Mouse (Mus musculus) frontal cortex, adult (tissue): ENCODE data around the gene Gart.

Experiments
- ATAC-seq: cut with Nextera tagmentation; 2 replicates; pipeline ENCODE4 v1.9.2; 2017; ENCODE audit warnings: mild to moderate bottlenecking, moderate library complexity, mixed read lengths; ENCODE audit not compliant: low TSS enrichment

The Gart gene

DNA sequence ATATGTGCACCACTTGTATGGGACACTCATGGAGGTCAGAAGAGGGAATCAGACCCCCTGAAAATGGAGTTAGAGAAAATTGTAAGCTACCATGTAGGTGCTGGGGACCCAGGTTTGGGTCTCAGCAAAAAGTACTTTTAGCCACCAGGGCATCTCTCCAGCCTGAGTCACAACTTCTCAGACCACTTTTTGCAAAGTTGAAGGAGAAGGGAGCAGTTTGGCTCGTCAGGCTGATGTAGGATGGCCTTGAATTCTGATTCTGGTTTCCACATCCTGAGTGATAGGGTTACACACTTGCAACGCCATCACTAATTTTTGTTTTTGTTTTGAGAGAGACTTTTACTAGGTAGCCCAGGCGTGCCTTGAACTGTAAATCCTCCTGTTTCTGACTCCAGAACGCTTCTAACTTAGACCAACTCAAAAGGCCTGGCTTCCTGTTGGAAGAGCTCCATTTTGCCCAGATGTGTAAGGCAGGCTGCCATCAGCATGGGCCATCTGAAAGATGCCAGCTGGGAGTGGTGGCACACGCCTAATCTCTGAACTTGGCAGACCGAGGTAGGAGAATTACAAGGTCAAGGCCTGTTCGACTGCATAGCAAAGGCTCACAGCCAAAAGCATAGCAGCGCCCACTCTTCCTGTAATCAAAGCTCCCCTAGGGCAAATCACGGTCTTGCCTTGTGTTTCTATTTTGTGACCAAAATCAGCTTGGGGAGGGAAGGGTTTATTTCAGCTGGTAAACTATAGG is 37.1 kb downstream of the Gart start:
- ATAC-seq = no peak

- no peak for ATAC-seq
Observed at GRCm38 (mm10) chr16:91606958-91607357, 39.8 kb downstream of the Gart start.

DNA sequence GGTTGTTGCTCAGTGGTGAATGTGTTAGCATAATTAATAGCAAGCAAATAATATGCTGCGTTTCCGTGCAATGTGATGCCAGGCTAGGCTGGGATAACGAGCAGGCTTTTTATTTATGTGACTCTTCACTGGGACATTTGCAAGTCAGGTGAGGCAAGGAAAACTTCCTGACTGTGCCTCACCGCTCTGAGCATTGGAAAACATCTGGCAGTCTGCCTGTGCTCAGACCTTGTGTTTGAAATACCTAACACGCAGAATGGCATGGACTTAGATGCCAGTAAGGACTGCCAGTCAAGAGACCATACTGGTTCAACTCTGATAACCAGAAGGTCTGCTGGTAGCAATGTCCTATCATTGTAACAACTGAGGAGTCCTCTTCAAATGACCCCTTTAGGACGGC is 41.6 kb downstream of the Gart start:
- no peak for ATAC-seq

GRCm38 (mm10) chr16:91601693-91602092 is 45.1 kb downstream of the Gart start:
- ATAC-seq = no peak

DNA sequence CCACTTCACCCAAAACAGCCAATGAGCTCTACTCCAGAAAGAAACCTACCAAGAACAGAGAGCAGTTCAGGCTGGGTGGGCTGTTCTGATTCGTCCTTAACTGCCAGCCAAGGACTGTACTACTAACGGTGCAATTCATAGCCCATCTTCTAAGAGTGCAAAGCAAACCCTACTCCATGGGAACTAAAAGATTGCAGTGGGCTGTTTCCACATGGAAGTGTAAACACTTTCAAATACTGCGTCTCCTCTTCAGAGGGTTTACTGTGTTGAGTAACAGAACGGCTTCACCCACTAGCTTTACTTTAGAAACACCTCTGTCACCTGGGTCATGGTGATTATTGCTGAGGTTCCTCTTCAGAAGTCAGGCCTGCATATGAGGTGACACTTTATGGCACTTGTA is 45.7 kb downstream of the Gart start:
- ATAC-seq = no peak

DNA sequence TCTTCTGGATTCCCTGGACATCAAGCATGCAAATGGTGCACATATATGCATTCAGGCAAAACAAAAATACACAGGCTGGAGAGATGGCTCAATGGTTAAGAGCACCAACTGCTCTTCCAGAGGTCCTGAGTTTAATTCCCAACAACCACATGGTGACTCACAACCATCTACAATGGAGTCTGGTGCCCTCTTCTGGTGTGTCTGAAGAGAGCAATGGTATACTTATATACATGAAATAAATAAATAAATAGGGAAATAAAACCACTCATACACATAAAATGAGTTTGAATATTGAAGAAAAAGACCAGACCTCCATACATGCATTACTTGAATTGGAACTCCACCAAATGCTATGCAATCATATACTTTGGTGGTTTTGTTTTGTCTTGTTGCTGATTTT is 47.5 kb downstream of the Gart start:
- no peak for ATAC-seq

DNA sequence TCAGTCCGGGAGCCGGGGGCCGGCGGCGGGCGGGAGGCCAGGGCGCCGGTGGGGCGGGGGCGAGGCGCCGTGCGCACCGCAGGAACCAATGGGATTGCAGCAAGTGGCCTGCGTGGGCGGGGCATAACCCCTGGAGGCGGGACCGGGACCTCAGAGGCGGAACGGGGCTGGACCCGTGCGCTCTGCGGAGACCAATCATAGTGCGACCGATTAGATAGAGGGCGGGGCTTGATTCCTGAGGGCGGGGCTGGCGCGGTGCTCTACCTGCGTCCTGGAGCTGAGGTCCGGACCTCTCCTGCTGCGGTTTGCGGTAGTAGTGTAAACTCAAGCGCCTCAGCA is 49.1 kb downstream of the Gart start, which contains the start of gene Tmem50b:
Gene Tmem50b (minus strand): TSS at position 129 of the 339 bp plus-strand sequence.
- ATAC-seq = peak; percentile 91

DNA sequence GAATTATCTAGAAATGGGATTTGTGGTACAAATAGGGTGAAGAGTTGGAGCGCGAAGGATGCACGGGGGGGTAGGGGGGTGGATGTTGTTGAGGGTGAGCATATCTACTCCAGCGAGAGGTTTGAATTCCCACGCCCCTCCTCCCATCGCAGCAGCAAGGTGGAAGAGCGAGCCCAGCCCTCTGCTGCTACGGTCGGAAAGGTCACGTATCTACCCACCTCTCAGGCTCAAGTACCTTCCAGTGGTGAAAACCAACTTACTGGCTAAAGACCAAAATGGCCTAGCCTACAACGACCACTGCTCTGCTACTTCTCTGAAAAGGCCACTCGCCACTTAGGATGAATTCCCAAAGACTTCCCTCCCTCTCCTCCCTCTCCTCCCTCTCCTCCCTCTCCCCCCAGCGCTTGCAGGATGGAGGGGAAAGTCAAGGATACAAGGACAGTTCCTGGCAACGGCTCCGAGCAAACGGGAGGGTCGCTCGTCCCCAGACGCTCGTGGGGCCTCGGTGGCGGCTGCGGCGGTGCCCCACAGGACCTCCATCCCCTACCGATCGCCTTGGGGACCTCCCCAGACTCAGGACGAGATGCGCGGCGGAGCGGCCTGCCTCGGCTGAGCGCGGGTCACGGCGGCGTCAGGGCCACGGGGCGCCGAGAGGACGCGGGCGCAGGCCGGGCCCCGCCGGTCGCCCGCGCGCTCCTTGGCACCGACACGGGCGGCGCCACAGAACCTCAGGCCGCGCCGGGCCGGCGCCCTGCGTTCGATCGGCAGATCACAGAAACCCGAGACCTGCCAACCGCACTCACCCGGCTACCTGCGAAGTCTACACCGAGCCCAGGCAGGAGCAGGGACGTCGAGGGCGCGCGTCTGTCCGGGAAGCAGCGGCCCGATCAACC is 49.7 kb downstream of the Gart start:
- peak; percentile 50 for ATAC-seq

GRCm38 (mm10) chr16:91596397-91596778 is 50.4 kb downstream of the Gart start:
- ATAC-seq = no peak

DNA sequence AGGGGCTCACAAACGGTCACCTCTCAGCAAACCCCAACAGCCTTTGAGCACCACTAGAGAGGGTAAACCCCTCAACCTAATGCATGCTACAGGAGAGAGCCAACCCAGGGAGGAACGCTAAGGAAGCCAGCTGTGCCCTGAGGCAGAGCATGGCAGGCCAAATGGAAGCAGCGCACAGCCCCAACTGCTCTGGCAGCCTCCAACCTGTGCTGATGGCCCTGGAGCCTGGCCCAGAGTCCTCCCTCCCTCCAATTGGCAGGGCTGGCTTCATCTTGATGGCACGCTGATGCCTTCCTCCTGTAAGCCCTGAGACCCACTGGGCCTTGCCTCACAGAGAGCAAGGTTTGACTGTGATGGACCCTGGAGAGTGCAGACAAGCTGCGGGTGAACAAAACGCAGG is 51.7 kb downstream of the Gart start:
- no peak for ATAC-seq

DNA sequence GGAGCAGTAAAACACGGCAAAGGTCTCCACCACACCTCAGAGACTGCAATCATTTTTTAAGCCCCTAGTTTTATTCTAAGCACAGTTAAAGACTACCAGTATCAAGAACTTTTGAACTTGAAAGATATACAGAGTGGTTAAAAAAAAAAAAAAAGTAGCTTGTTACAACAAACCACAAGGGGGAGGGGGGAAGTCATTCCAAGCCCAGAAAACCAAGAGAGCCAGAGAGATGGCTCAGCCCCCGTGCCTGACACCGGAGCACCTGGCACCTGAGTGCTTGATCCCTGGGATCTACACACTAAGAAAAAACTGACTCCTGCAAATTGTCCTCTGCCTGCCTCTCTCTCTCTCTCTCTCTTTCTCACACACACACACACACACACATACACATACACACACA is 53.5 kb downstream of the Gart start:
- no peak for ATAC-seq

DNA sequence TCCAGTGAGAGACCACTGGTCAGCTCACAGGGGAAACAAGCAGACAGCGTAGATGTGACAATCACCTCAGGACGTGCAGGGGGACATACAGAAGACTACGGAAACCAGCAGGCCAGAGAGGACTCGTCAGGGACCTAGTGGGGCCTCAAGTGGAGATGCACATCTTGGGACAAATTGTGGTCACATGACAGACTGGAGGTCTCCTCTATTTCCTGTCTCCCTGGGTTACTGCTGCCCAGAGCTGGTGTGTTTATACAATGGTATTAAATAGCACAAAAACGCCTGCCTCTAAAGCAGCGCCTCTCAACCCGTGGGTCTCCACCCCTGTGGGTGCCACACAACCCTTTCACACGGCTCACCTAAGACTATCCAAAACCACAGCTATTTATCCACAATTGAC is 54.6 kb downstream of the Gart start:
- ATAC-seq = no peak

- no peak for ATAC-seq
Observed at GRCm38 (mm10) chr16:91588703-91589102, 58.0 kb downstream of the Gart start.

DNA sequence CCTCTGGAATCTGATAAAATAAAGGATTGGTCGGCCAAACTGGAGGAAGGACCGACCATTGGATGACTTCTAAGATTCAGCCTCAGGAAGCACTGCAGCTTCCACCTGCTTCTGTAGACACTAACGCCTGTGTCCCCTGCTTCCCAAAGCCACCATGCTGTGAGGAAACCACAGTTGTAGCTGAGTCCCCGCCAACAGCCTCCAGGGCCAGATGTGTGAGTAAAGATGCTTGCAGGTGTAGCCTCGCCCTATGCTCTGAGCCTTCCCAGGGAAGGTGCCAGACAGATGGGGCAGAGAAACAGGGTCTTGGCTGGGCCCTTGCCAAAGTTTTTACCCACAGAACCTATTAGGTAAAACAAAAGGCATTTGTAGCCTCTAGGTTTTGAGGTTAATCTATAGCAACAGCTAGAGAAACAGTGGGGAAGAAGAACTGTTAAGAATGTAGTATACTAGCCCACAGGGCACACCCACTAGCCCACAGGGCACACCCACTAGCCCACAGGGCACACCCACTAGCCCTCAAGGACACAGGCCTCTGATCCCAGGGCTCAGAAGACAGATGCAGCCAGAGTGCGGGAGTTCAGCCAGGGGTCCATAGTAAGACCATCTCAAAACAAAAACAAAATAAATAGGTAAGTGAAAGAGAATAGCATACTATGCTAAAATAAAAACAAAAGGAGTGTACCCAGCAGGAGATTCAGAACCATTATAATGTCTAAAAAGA is 58.9 kb downstream of the Gart start:
- no peak for ATAC-seq

GRCm38 (mm10) chr16:91586244-91586643 is 60.5 kb downstream of the Gart start:
- no peak for ATAC-seq

- ATAC-seq = no peak
Observed at GRCm38 (mm10) chr16:91585617-91586016, 61.1 kb downstream of the Gart start.

DNA sequence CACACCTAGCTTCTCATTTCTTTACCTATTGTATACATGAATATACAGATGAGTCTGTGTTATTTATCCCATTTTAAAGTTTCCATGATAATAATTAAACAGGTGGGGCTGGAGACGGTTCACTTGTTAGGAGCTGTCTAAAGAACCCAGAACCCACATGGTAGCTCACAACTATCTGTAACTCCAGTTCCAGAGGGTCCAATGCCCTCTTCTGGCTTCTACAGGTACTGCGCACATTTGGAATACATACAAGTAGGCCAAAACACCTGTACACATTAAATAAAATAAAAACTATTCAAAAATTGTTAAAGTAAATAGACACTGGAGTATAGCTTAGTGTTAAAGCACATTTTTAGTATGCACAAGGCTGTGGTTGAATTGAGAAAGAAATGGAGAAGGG is 64.4 kb downstream of the Gart start:
- ATAC-seq = no peak

GRCm38 (mm10) chr16:91578980-91579720 is 67.6 kb downstream of the Gart start:
- peak; percentile 68; the same call in 1 of the 2 replicates for ATAC-seq

DNA sequence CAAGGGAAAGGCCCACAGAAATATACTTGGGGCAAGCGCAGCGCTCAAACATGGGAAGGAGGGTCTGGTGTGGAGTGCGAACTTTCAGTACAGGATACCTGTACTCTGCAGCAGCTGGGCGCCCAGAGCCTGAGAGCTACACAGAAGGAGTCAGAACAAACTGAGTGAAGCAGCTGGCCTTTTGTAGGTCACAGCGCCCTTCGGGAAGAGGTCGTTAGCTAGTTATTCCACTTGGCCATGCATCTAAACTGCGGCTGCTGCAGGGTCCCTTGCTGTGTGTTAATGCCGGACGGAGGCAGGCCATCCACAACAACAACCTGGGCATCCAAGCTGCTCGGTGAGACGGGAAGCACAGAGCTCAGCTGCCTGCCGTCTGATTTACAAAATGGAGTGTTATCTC is 71.6 kb downstream of the Gart start:
- no peak for ATAC-seq
